Mouse (Mus musculus) ES-Bruce4 (cell line): Measurements from ENCODE around the gene Abtb1. TPM values are rescaled to one million over a fixed set of nuclear protein-coding genes. Genes with fewer than 3 reads are reported as not detected.

Source experiments
- H3K27ac ChIP-seq: 2 replicates; pipeline ENCODE4 v1.5.1; 2012; ENCODE audit warnings: low read length, inconsistent platforms; ENCODE audit not compliant: insufficient read depth
- H3K27me3 ChIP-seq: 2 replicates; pipeline ENCODE4 v1.6.1; 2012; ENCODE audit warnings: mild to moderate bottlenecking, low read length, inconsistent platforms; ENCODE audit not compliant: control insufficient read depth, poor library complexity, insufficient read depth, severe bottlenecking
- H3K36me3 ChIP-seq: 2 replicates; pipeline ENCODE4 v1.6.1; 2012; ENCODE audit warnings: inconsistent platforms, mild to moderate bottlenecking, low read length, moderate library complexity; ENCODE audit not compliant: control insufficient read depth, poor library complexity, insufficient read depth, severe bottlenecking
- H3K4me1 ChIP-seq: one replicate; pipeline ENCODE4 v1.8.1; 2011; ENCODE audit warnings: low read length; ENCODE audit not compliant: control insufficient read depth, insufficient read depth
- H3K4me3 ChIP-seq: 2 replicates; pipeline ENCODE4 v1.5.1; 2011; ENCODE audit warnings: low read depth, mild to moderate bottlenecking, low read length
- H3K9ac ChIP-seq: 2 replicates; pipeline ENCODE4 v1.6.1; 2012; ENCODE audit warnings: low read depth, mild to moderate bottlenecking, inconsistent platforms; ENCODE audit not compliant: poor library complexity, severe bottlenecking
- H3K9me3 ChIP-seq: replicated peaks from 2 replicates; pipeline ENCODE4 v1.6.1; 2012; ENCODE audit warnings: mild to moderate bottlenecking, low read length, inconsistent platforms; ENCODE audit not compliant: control insufficient read depth, poor library complexity, insufficient read depth, severe bottlenecking
- CTCF ChIP-seq: IDR thresholded peaks from one replicate; pipeline ENCODE4 v1.8.1; 2011; ENCODE audit warnings: low read depth, low read length
- EP300 ChIP-seq: IDR thresholded peaks from 2 replicates; pipeline ENCODE4 v1.6.1; 2011; ENCODE audit warnings: low read depth, low read length; ENCODE audit not compliant: insufficient read depth
- POLR2A ChIP-seq: IDR thresholded peaks from one replicate; pipeline ENCODE4 v1.8.1; 2011; ENCODE audit warnings: low read length; ENCODE audit not compliant: insufficient read depth
- polyA plus RNA-seq: library from polyadenylated mRNA; stranded (reverse); fragments of >200 nt; gene quantifications from 2 replicates; pipeline ENCODE4 v1.2.4, GENCODE M21; 2011; ENCODE audit warnings: low read depth; ENCODE audit not compliant: missing spikeins, insufficient read depth, insufficient read length

Gene Abtb1
- polyA plus RNA-seq, 1 experiment: 18.3 TPM

DNA sequence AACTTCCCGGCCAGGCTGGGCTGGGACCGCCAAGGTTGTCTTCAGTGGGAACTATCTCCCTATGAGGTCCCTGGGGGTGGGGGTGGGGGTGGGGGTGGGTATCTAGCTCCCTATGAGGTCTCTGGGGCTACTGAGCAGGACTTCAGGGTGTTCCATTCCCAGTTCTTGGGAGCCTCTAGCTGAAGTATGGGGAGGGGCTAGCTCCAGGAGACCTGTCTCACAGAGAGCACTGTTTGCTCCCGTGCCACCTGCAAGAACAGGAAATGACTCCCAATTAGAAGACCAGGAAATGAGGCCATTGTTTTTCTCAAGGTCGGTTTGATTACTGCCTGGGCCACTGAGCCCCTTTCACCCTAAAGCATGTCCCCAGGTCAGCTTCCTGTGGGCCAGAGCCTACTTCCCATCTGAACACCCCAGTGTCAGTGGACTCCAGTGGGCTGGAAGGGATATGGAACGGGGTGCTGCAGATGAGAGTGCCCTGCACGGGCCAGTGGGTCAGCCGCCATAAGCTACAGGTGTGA is 29.8 kb downstream of the Abtb1 start:
- H3K9me3 ChIP-seq: no peaks in the 10 kb centered on the region
- no peak overlapping the region for H3K9ac ChIP-seq
- no peaks in the 10 kb centered on the region for H3K27me3 ChIP-seq
- no peaks in the 10 kb centered on the region for H3K36me3 ChIP-seq
- H3K4me3 ChIP-seq: no peak overlapping the region
- H3K4me1 ChIP-seq: no peaks in the 10 kb centered on the region
- no peak for TF ChIP-seq CTCF
- TF ChIP-seq POLR2A: no peak
- no peak for TF ChIP-seq EP300
- H3K27ac ChIP-seq: no peak overlapping the region

GRCm38 (mm10) chr6:88811396-88811795 is 30.4 kb downstream of the Abtb1 start:
- H3K36me3 ChIP-seq: no peaks in the 10 kb centered on the region
- no peak overlapping the region for H3K27ac ChIP-seq
- H3K27me3 ChIP-seq: no peaks in the 10 kb centered on the region
- no peak overlapping the region for H3K9ac ChIP-seq
- H3K4me1 ChIP-seq: no peaks in the 10 kb centered on the region
- H3K9me3 ChIP-seq: no peaks in the 10 kb centered on the region
- no peak overlapping the region for H3K4me3 ChIP-seq
- TF ChIP-seq EP300: no peak
- no peak for TF ChIP-seq POLR2A
- no peak for TF ChIP-seq CTCF

- Histone ChIP-seq H3K4me1 (no peaks in the 10 kb centered on the region), H3K36me3 (no peaks in the 10 kb centered on the region), H3K4me3 (no peak overlapping the region), H3K9ac (no peak overlapping the region), H3K9me3 (no peaks in the 10 kb centered on the region), H3K27me3 (no peaks in the 10 kb centered on the region), H3K27ac (no peak overlapping the region)
- TF ChIP-seq CTCF (no peak), EP300 (no peak), POLR2A (no peak)
Observed at GRCm38 (mm10) chr6:88810291-88810690, 31.5 kb downstream of the Abtb1 start.

- no peaks in the 10 kb centered on the region for H3K27me3 ChIP-seq
- no peak overlapping the region for H3K9ac ChIP-seq
- H3K27ac ChIP-seq: no peak overlapping the region
- TF ChIP-seq CTCF (no peak), EP300 (no peak), POLR2A (no peak)
- no peaks in the 10 kb centered on the region for H3K4me1 ChIP-seq
- no peak overlapping the region for H3K4me3 ChIP-seq
- H3K9me3 ChIP-seq: no peaks in the 10 kb centered on the region
- no peaks in the 10 kb centered on the region for H3K36me3 ChIP-seq
Observed at GRCm38 (mm10) chr6:88809091-88810037, 32.4 kb downstream of the Abtb1 start.

DNA sequence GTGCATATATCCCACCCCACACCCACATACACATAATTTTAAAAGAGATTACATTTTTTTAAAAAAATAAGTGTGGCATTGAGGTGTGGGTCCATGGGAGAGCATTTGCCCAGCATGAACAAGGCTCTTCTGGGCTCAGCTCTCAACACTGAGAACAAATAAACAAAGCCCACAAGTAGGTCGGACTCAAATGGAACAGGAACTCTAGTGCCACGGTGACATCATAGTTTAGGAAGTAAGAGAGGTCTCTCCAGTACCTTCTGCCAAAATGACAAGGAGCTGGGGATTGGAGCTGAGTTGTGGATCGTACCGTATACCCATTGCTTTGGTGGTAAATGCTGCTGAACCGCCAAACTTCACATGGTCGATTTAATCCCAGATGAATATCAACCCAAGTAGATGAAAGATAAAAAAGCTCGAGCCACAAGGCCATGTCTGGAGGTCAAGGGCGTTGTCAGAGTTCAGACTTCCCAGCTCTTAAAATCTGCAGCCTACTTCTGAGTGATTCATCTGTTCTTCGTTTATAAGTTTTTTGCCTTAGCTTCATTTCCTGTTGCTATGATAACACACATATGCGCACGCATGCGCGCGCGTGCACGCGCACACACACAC is 36.7 kb downstream of the Abtb1 start:
- Histone ChIP-seq H3K27me3 (no peaks in the 10 kb centered on the region), H3K9ac (no peak overlapping the region), H3K4me1 (no peaks in the 10 kb centered on the region), H3K9me3 (no peaks in the 10 kb centered on the region), H3K27ac (no peak overlapping the region), H3K36me3 (no peaks in the 10 kb centered on the region), H3K4me3 (no peak overlapping the region)
- TF ChIP-seq POLR2A (no peak), EP300 (no peak), CTCF (no peak)
